Mouse (Mus musculus): ENCODE measurements around the gene Dop1b.
A peak's percentile ranks its signal among the peaks of the same experiment; 100 is the strongest.

Dop1b gene

DNA sequence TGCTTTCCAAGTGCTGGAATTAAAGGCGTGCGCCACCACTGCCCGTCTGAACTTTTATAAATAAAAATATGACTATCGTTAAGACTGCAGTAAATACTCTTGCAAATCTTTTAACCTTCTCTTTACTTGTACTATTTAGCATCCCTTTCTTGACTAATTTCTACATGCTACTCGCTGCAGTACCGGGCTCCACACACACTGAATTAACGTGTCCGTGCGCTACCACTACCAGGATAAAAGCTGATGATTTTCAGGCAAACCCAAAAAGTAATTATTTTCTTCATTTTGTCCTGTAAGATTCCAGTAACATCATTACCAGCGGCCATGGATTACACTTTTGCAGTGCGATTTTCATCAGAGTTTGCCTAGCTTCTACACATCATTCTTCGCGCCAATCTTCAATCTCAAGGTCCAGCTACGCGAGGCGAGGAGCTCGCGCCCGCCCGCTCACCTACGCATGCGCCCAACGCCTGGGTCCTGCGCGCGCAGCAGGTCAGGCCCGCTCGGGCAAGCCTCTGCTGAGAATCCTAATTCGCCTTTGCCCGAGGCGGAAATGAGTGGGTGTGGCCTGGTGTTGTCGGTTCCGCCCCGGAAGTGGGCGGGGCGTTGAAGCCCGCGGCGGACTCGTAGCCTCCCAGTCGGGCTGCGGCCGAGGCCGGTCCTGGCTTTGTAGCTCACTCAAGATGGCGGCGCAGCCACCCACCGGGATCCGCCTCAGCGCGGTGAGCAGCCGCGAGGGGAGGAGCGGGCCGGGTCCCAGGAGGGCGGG lies 120.1 kb downstream of the Dop1b start, which contains the start of gene Morc3:
TSS of gene Morc3 (plus strand) at position 495 of the 769 bp plus-strand sequence.
- DNase-seq: peak; percentile 100

DNA sequence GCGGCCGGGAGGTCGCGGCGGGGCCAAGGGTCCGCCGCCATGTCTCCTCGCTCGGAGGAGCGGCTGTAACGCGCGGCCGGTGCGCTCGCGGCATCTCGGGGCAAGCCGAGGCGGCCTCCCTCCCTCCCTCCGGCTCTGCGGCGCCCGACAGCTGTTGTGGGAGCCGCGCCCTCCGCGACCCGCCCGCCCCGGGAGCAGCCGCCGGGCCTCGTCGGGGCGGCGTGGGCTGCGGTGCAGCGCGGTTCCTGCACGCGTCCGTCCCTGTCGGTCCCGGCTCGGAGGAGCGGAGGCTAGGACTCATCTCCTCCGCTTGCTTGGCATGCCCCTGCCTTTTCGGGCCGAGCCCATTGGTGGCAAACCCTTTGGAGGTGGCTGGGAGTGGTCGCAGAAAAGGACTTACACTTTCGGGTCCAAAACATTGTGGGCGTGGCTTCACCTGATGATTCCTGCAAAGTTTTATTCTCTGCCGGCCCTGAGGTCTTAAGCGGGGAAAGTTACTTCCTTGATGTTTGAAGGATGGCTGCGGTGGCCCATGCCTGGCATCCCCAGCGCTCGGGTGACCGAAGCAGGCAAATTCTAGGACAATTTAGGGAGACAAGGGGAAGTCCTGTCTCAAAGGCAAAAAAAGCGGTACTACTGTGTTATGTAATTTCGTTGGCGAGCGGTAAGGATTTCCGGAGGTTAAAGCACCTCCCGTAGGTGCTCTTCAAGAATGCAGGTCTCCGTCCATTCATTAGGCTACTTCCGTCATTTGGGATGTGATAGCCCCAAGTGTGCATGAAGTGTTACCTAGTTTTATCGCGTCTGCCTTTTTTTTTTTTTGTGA lies 121.0 kb downstream of the Dop1b start:
- no peak for DNase-seq

DNA sequence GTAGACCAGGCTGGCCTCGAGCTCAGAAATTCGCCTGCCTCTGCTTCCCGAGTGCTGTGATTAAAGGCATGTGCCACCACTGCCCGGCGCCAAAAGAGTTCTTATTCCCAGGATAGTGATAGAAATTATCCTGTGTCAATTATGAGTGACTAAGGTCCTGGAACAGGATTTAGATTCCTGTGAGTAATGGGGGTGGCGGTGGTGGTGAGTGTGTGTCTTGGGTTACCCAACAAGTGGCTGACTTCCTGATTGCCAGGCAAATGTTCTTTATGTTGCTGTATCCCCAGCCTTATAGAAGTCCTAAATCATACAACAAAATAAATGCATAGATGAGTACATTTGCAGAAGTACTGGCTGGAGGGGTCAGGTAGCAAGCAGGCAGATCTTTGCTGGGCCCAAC lies 121.8 kb downstream of the Dop1b start:
- DNase-seq: no peak

DNA sequence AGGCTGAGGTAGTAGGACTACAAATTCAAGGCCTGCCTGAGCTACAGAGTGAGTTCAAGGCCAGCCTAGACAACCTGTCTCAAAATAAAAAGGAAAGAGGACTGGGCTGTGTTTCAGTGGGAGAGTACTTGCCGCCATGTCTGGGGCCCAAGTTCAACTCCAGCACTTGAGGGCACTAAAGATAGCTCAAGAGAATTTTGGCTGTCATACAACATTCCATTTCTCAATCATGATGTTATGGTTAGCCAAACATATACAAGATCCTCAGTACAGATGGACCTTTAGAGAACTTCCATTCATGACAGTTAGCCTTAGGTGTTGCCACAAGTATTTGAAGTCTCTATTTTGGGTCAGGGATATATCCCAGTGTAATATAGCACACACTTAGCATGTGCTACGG lies 122.4 kb downstream of the Dop1b start:
- no peak for DNase-seq

DNA sequence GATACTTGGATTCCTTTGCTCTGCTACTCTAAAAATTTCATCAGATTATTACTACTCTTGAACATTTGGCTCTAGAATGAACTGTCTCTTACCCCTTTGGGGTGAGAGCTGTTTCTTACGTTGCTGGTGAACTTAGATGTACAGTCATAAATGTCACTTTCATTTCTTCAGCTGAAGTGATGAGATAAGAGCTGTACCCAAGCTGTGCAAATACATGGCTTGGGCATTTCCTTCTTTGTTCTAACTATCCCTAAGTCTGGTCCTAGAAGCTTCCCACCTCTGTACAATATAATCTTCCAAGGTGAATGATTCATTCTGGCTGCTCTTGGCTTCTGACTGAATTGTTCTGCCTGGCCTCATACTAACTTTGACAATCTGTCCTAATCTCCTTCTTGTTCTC lies 127.3 kb downstream of the Dop1b start:
- DNase-seq: no peak

DNA sequence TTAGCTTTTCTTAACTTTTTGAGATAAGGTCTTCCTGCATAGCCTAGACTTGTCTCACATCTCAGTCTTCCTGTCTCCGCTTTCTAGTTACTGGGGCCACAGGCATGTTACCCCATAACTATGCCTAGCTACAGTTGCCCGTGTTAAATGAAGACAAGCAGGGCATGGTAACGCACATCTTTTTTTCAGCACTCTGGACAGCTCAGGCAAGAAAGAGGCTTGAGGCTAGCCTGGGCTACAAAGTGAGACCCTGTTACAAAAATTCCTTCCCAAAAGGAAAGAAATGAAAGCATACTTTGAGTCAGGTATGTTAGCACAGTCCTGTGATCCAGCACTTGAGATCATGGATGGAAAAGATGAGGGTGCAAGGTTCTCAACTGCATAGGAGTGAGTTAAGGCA lies 138.8 kb downstream of the Dop1b start:
- DNase-seq: no peak

DNA sequence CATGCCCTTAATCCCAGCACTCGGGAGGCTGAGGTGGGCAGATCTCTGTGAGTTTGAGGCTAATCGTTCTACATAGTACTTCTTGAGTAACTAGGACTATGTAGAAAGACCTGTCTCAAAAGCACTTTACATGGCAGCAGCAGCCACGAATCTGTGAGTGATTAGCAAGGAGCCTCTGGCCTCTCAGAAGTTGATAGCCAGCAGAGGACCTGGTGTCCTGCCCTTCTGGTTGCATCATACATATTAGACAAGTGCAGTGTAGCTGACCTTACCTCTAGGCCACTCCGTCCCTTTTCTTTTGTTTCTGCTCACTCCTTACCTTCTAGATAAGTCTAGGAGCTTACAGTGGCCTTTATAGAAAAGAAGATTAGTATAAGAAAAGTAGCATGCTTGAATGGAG lies 148.3 kb downstream of the Dop1b start:
- DNase-seq: no peak

Data from right cerebral cortex, postnatal 25 days (tissue).